Mouse (Mus musculus): ENCODE data around the gene Scly. TPM values are rescaled to one million over a fixed set of nuclear protein-coding genes. Genes with fewer than 3 reads are reported as not detected.

Scly gene
- polyA plus RNA-seq, 1 experiment from 2014 or later, result 18.2 TPM

DNA sequence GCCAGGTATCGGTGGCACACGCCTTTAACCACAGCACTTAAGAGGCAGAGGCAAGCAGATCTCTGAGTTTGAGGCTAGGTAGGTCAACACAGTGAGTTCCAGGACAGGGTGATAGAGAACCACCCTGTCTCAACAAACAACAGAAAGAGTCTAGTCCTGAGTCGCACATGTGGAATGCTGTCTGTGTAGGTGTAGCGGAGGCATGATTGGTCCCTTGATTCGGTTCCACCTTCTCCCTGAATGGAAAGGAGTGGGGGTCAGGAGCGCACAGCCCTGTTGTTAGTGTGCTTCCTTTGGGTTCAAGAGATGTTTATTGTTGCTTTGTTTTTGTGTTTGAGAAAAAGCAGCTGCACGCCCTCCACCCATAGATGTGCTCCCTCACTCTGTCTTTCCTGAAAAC, 35.6 kb upstream of the Scly start:
- H3K4me2 ChIP-seq (ENCODE audit: low read depth, low read length), result no peak overlapping the region
- no peak for ATAC-seq (ENCODE audit: insufficient read depth, low FRiP score)
- no peaks in the 10 kb centered on the region for H3K27me3 ChIP-seq (ENCODE audit: control insufficient read depth, insufficient read depth, low read length)
- 84% methylated on average over 7 of the region's 7 CpGs for WGBS
- no peaks in the 10 kb centered on the region for H3K9me3 ChIP-seq (replicated peaks; ENCODE audit: control insufficient read depth, low read length)
- peaks cover 10% of the 10 kb centered on the region for H3K4me1 ChIP-seq (ENCODE audit: control insufficient read depth, insufficient read depth, low read length)
- no peaks in the 10 kb centered on the region for H3K36me3 ChIP-seq (ENCODE audit: control insufficient read depth, insufficient read depth, low read length)
- H3K4me3 ChIP-seq (replicated peaks; ENCODE audit: low read length), result no peak overlapping the region
- H3K27ac ChIP-seq (ENCODE audit: low read length), result no peak overlapping the region
- no peak overlapping the region for H3K9ac ChIP-seq (ENCODE audit: low read length)

GRCm38 (mm10) chr1:91272260-91272659, 25.9 kb upstream of the Scly start:
- no peaks in the 10 kb centered on the region for H3K9me3 ChIP-seq (replicated peaks; ENCODE audit: control insufficient read depth, low read length)
- H3K4me3 ChIP-seq (replicated peaks; ENCODE audit: low read length), result no peak overlapping the region
- peaks cover 8% of the 10 kb centered on the region for H3K36me3 ChIP-seq (ENCODE audit: control insufficient read depth, insufficient read depth, low read length)
- 0 out of 2 replicates have a peak, but pooled peaks cover 3% of the 10 kb centered on the region for H3K4me1 ChIP-seq (ENCODE audit: control insufficient read depth, insufficient read depth, low read length)
- ATAC-seq (ENCODE audit: insufficient read depth, low FRiP score), result no peak
- no peaks in the 10 kb centered on the region for H3K27me3 ChIP-seq (ENCODE audit: control insufficient read depth, insufficient read depth, low read length)
- no peak overlapping the region for H3K27ac ChIP-seq (ENCODE audit: low read length)
- WGBS, result 77% methylated on average over 2 of the region's 2 CpGs
- no peak overlapping the region for H3K9ac ChIP-seq (ENCODE audit: low read length)
- no peak overlapping the region for H3K4me2 ChIP-seq (ENCODE audit: low read depth, low read length)

DNA sequence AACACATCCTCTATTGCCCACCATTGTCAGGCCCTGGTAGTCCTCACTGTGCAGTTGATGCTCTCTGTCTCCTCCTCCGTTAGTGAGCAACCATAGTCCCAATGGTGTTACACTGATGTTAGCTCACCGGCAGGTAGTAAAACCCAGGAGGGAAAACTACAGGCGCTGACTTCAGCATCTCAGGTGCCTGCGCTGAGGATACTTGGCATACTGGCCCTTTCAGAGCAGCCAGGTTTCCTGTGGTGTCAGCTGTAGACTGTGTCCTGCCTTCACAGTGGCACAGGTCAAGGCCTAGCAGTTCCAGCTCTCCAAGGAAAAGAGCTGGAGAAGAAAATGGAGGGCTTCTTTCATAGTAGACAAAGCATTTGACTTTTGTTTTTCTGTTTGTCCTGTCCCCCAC, 21.6 kb upstream of the Scly start:
- Histone ChIP-seq H3K4me3 (replicated peaks; ENCODE audit: low read length) (no peak overlapping the region), H3K27me3 (ENCODE audit: control insufficient read depth, insufficient read depth, low read length) (no peaks in the 10 kb centered on the region), H3K4me2 (ENCODE audit: low read depth, low read length) (no peak overlapping the region), H3K36me3 (ENCODE audit: control insufficient read depth, insufficient read depth, low read length) (peaks cover 9% of the 10 kb centered on the region; the same call in 1 of the 2 replicates), H3K9ac (ENCODE audit: low read length) (no peak overlapping the region), H3K4me1 (ENCODE audit: control insufficient read depth, insufficient read depth, low read length) (0 out of 2 replicates have a peak, but pooled peaks cover 3% of the 10 kb centered on the region), H3K9me3 (replicated peaks; ENCODE audit: control insufficient read depth, low read length) (no peaks in the 10 kb centered on the region), H3K27ac (ENCODE audit: low read length) (no peak overlapping the region)
- ATAC-seq (ENCODE audit: insufficient read depth, low FRiP score), result no peak
- 97% methylated on average over 4 of the region's 4 CpGs for WGBS

GRCm38 (mm10) chr1:91277480-91277879, 20.7 kb upstream of the Scly start:
- no peak overlapping the region for H3K4me3 ChIP-seq (replicated peaks; ENCODE audit: low read length)
- no peak for ATAC-seq (ENCODE audit: insufficient read depth, low FRiP score)
- H3K9ac ChIP-seq (ENCODE audit: low read length), result no peak overlapping the region
- H3K27ac ChIP-seq (ENCODE audit: low read length), result no peak overlapping the region
- H3K27me3 ChIP-seq (ENCODE audit: control insufficient read depth, insufficient read depth, low read length), result no peaks in the 10 kb centered on the region
- H3K4me1 ChIP-seq (ENCODE audit: control insufficient read depth, insufficient read depth, low read length), result no peaks in the 10 kb centered on the region
- peaks cover 9% of the 10 kb centered on the region; the same call in 1 of the 2 replicates for H3K36me3 ChIP-seq (ENCODE audit: control insufficient read depth, insufficient read depth, low read length)
- 87% methylated on average over 2 of the region's 2 CpGs for WGBS
- H3K9me3 ChIP-seq (replicated peaks; ENCODE audit: control insufficient read depth, low read length), result no peaks in the 10 kb centered on the region
- no peak overlapping the region for H3K4me2 ChIP-seq (ENCODE audit: low read depth, low read length)

DNA sequence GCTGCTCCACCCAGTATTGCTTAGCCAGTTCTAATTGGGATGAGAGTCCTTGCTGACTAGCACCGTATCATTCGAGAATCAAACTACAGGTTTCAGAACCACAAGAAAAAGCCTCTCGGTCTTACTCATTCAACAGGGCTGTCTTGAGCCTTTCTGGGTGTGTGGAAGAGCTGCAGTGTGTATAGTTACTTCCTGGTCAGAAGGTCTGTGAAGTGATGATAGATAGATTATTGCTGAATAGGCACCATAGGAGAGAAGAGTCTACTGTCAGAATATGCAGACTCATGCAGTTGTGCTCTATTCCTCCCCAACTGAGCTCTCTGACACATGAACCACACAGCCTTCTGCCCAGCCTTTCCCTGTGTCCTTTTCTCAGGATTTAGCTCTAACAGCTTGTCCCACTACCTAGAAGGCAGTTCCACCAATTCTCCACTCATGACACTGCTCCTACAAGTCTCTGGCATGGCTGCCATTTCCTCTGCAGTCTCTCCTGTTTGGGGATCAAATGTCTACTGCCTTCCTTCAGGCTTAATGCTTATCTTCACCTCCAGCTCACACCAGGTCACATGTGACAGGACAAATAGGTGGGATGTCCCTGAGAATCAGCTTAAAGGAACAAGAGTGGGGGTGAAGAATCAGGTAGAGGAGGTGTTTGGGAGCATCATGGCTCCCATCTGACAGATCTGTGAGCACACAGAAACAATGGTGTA, 19.6 kb upstream of the Scly start:
- H3K9ac ChIP-seq (ENCODE audit: low read length), result no peak overlapping the region
- no peak for ATAC-seq (ENCODE audit: insufficient read depth, low FRiP score)
- no peaks in the 10 kb centered on the region for H3K9me3 ChIP-seq (replicated peaks; ENCODE audit: control insufficient read depth, low read length)
- no peaks in the 10 kb centered on the region for H3K27me3 ChIP-seq (ENCODE audit: control insufficient read depth, insufficient read depth, low read length)
- H3K27ac ChIP-seq (ENCODE audit: low read length), result peak overlapping the region; percentile 64
- H3K4me3 ChIP-seq (replicated peaks; ENCODE audit: low read length), result no peak overlapping the region
- WGBS, result 96% methylated on average over 3 of the region's 3 CpGs
- H3K36me3 ChIP-seq (ENCODE audit: control insufficient read depth, insufficient read depth, low read length), result peaks cover 9% of the 10 kb centered on the region; the same call in 1 of the 2 replicates
- no peak overlapping the region for H3K4me2 ChIP-seq (ENCODE audit: low read depth, low read length)
- H3K4me1 ChIP-seq (ENCODE audit: control insufficient read depth, insufficient read depth, low read length), result no peaks in the 10 kb centered on the region

- no peak overlapping the region for H3K9ac ChIP-seq (ENCODE audit: low read length)
- H3K36me3 ChIP-seq (ENCODE audit: control insufficient read depth, insufficient read depth, low read length), result peaks cover 9% of the 10 kb centered on the region; the same call in 1 of the 2 replicates
- no peaks in the 10 kb centered on the region for H3K9me3 ChIP-seq (replicated peaks; ENCODE audit: control insufficient read depth, low read length)
- no peak overlapping the region for H3K4me2 ChIP-seq (ENCODE audit: low read depth, low read length)
- no peaks in the 10 kb centered on the region for H3K4me1 ChIP-seq (ENCODE audit: control insufficient read depth, insufficient read depth, low read length)
- ATAC-seq (ENCODE audit: insufficient read depth, low FRiP score), result no peak
- no peaks in the 10 kb centered on the region for H3K27me3 ChIP-seq (ENCODE audit: control insufficient read depth, insufficient read depth, low read length)
- no peak overlapping the region for H3K4me3 ChIP-seq (replicated peaks; ENCODE audit: low read length)
- H3K27ac ChIP-seq (ENCODE audit: low read length), result peak overlapping the region; percentile 64; the same call in 1 of the 2 replicates
- WGBS, result 78% methylated on average over 1 of the region's 1 CpGs
These were observed 19.0 kb upstream of the Scly start for GRCm38 (mm10) chr1:91279126-91279525.

GRCm38 (mm10) chr1:91282582-91282981, 15.6 kb upstream of the Scly start:
- Histone ChIP-seq H3K9me3 (replicated peaks; ENCODE audit: control insufficient read depth, low read length) (no peaks in the 10 kb centered on the region), H3K27me3 (ENCODE audit: control insufficient read depth, insufficient read depth, low read length) (no peaks in the 10 kb centered on the region), H3K27ac (ENCODE audit: low read length) (no peak overlapping the region), H3K4me2 (ENCODE audit: low read depth, low read length) (no peak overlapping the region), H3K9ac (ENCODE audit: low read length) (no peak overlapping the region), H3K4me3 (replicated peaks; ENCODE audit: low read length) (no peak overlapping the region), H3K36me3 (ENCODE audit: control insufficient read depth, insufficient read depth, low read length) (peaks cover 11% of the 10 kb centered on the region; the same call in 1 of the 2 replicates), H3K4me1 (ENCODE audit: control insufficient read depth, insufficient read depth, low read length) (no peaks in the 10 kb centered on the region)
- WGBS, result 82% methylated on average over 1 of the region's 1 CpGs
- no peak for ATAC-seq (ENCODE audit: insufficient read depth, low FRiP score)

DNA sequence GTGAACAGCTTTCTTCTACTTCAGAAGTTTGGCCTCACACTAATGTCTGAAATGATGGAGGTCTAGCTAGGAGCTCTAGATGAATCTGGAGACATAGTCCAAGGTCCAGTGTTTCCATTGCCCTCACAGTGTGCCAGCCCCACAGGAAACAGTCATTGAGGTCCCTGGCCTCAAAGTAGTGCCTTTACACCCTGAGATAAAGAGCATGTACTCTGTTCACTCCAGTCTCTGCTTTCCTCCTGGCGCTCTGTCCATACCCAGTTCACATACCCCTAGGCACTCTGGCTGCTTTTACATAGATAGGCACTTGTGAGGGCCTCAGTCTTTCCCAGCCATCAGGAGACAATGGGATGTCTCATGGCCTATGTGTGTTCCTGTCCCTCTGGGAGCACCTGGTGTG, 8.8 kb upstream of the Scly start:
- no peak overlapping the region for H3K4me3 ChIP-seq (replicated peaks; ENCODE audit: low read length)
- H3K4me1 ChIP-seq (ENCODE audit: control insufficient read depth, insufficient read depth, low read length), result no peaks in the 10 kb centered on the region
- ATAC-seq (ENCODE audit: insufficient read depth, low FRiP score), result no peak
- no peak overlapping the region for H3K4me2 ChIP-seq (ENCODE audit: low read depth, low read length)
- peaks cover 8% of the 10 kb centered on the region; the same call in 1 of the 2 replicates for H3K36me3 ChIP-seq (ENCODE audit: control insufficient read depth, insufficient read depth, low read length)
- no peaks in the 10 kb centered on the region for H3K9me3 ChIP-seq (replicated peaks; ENCODE audit: control insufficient read depth, low read length)
- no peak overlapping the region for H3K9ac ChIP-seq (ENCODE audit: low read length)
- H3K27ac ChIP-seq (ENCODE audit: low read length), result no peak overlapping the region
- WGBS, result 100% methylated on average over 1 of the region's 1 CpGs
- no peaks in the 10 kb centered on the region for H3K27me3 ChIP-seq (ENCODE audit: control insufficient read depth, insufficient read depth, low read length)

GRCm38 (mm10) chr1:91292101-91292825, 5.9 kb upstream of the Scly start:
- WGBS, result 91% methylated on average over 11 of the region's 11 CpGs
- Histone ChIP-seq H3K36me3 (ENCODE audit: control insufficient read depth, insufficient read depth, low read length) (0 out of 2 replicates have a peak, but pooled peaks cover 4% of the 10 kb centered on the region), H3K9me3 (replicated peaks; ENCODE audit: control insufficient read depth, low read length) (no peaks in the 10 kb centered on the region), H3K4me1 (ENCODE audit: control insufficient read depth, insufficient read depth, low read length) (no peaks in the 10 kb centered on the region), H3K9ac (ENCODE audit: low read length) (no peak overlapping the region), H3K27ac (ENCODE audit: low read length) (no peak overlapping the region), H3K4me3 (replicated peaks; ENCODE audit: low read length) (no peak overlapping the region), H3K4me2 (ENCODE audit: low read depth, low read length) (no peak overlapping the region), H3K27me3 (ENCODE audit: control insufficient read depth, insufficient read depth, low read length) (no peaks in the 10 kb centered on the region)
- ATAC-seq (ENCODE audit: insufficient read depth, low FRiP score), result no peak

Data from stomach, embryonic 16.5 days (tissue).